Mouse (Mus musculus): Measurements from ENCODE around the gene Rtkn2.

GRCm38 (mm10) chr10:68081712-68082111 is 102.3 kb downstream of the Rtkn2 start:
- TF ChIP-seq TAL1 (IDR thresholded peaks at IDR 0.05; ENCODE audit: low read length) (no peak), GATA1 (IDR thresholded peaks at IDR 0.05; ENCODE audit: low read length) (no peak)

Measured in erythroblast, embryonic 14.5 days (primary cell).